Comparison of ENCODE assay signal across 12 mouse cellular contexts in genomic region chr2:69777985-69778835, GRCm38 (mm10). TPM values are rescaled to one million over a fixed set of nuclear protein-coding genes. Genes with fewer than 3 reads are reported as not detected.
DNase-seq lines count a peak whose midpoint lies in the region; ATAC-seq and TF ChIP-seq lines count a peak whose summit lies in the region.
"Had no signal": no experiment of that assay in that cellular context is flagged by ENCODE, and none has a peak within 500 bp of the region (broad histone marks: within the 10 kb centered on the region; RNA-seq: fewer than 3 reads in every experiment).

No protein-coding gene starts in this region.

- no peak overlapping the region for H3K27ac ChIP-seq in kidney, adult 2 months (ENCODE audit: insufficient read depth, low read depth, low read length)
- H3K27ac ChIP-seq: liver, embryonic 15.5 days had no signal

- no peak for TF ChIP-seq CTCF in kidney, adult 2 months (conservative IDR thresholded peaks at IDR 0.05; ENCODE audit: insufficient read depth, insufficient read length, low read depth, low read length)

- H3K36me3 ChIP-seq in kidney, adult 2 months (ENCODE audit: control insufficient read depth, insufficient read depth, low read length) = no peaks in the 10 kb centered on the region; the same call in 1 of the 2 replicates
- H3K36me3 ChIP-seq: liver, embryonic 15.5 days had no signal

- no peak overlapping the region for H3K4me3 ChIP-seq in kidney, adult 2 months (ENCODE audit: insufficient read depth, low read depth, low read length)
- H3K4me3 ChIP-seq: liver, embryonic 15.5 days had no signal

- no peak for DNase-seq in frontal cortex, postnatal 25 days (ENCODE audit: low spot score in 2 of 2)
- DNase-seq in 416B (ENCODE audit: low read depth) = peak; percentile 58
- DNase-seq in right cerebral cortex, postnatal 25 days = peak; percentile 25
- DNase-seq in urinary bladder, postnatal 25 days (ENCODE audit: low spot score) = no peak
- DNase-seq in heart, adult 11 months = no peak
- DNase-seq in kidney, adult 2 months = no peak
- DNase-seq: adrenal gland, adult 8-10 months had no signal

- TF ChIP-seq POLR2A in kidney, adult 2 months (IDR thresholded peaks at IDR 0.05; ENCODE audit: low read depth, low read length) = no peak

- 73% methylated on average over 7 of the region's 7 CpGs for WGBS in kidney, adult 2 months

- no peaks in the 10 kb centered on the region for H3K4me1 ChIP-seq in kidney, adult 2 months (ENCODE audit: control insufficient read depth, insufficient read depth, low read length)
- H3K4me1 ChIP-seq: liver, embryonic 15.5 days had no signal

- ATAC-seq in frontal cortex, adult (ENCODE audit: low TSS enrichment) = peak; percentile 78
- peak; percentile 84 for ATAC-seq in common myeloid progenitor, adult 5-6 weeks (replicated peaks; ENCODE audit: low read depth, poor library complexity, severe bottlenecking)

- no peaks in the 10 kb centered on the region for H3K27me3 ChIP-seq in kidney, adult 2 months (replicated peaks; ENCODE audit: control insufficient read depth, insufficient read depth, low read length)
- H3K27me3 ChIP-seq: liver, embryonic 15.5 days had no signal

RNA-seq across cellular contexts. Expression of gene Ccdc173, which starts 11.2 kb away (rescaled TPM):
- 4.0 and 5.5 TPM in 2 replicates for total RNA-seq in common myeloid progenitor, adult 5-6 weeks (2017)
- polyA plus RNA-seq in kidney, adult 2 months (2012; rRNA removed) = 0.20 and 0.37 TPM in 2 replicates
- polyA plus RNA-seq: large intestine, adult 2 months; small intestine, adult 2 months had no signal

RNA-seq across cellular contexts. Expression of gene Phospho2, which starts 11.2 kb away (rescaled TPM):
- total RNA-seq in common myeloid progenitor, adult 5-6 weeks (2017) = 26.0 and 27.5 TPM in 2 replicates
- polyA plus RNA-seq in kidney, adult 2 months (2012; rRNA removed) = 24.3 and 50.8 TPM in 2 replicates

RNA-seq across cellular contexts. Expression of gene Klhl23, which starts 43.5 kb away (rescaled TPM):
- total RNA-seq in common myeloid progenitor, adult 5-6 weeks (2017) = 18.2 and 28.2 TPM in 2 replicates
- 0.57 and 1.1 TPM in 2 replicates for polyA plus RNA-seq in kidney, adult 2 months (2012; rRNA removed)

RNA-seq across cellular contexts. Expression of gene Ppig, which starts 55.9 kb away (rescaled TPM):
- 86.4 and 117 TPM in 2 replicates for total RNA-seq in common myeloid progenitor, adult 5-6 weeks (2017)
- polyA plus RNA-seq in kidney, adult 2 months (2012; rRNA removed) = 2.9 and 3.6 TPM in 2 replicates

Comparison
In these comparisons a context has a peak if more than half of its experiments do, and no peak if none do; other contexts are left out.
1. DNase-seq: peak in 416B (single experiment) and right cerebral cortex, postnatal 25 days (single experiment); none in frontal cortex, postnatal 25 days (0 of 2), urinary bladder, postnatal 25 days (single experiment), heart, adult 11 months (single experiment) and kidney, adult 2 months (single experiment).